Mouse (Mus musculus): ENCODE results near the gene Cntrl. TPM values are rescaled to one million over a fixed set of nuclear protein-coding genes. Genes with fewer than 3 reads are reported as not detected.

Gene Cntrl
- polyA plus RNA-seq, 1 experiment, result 3.3 TPM

DNA sequence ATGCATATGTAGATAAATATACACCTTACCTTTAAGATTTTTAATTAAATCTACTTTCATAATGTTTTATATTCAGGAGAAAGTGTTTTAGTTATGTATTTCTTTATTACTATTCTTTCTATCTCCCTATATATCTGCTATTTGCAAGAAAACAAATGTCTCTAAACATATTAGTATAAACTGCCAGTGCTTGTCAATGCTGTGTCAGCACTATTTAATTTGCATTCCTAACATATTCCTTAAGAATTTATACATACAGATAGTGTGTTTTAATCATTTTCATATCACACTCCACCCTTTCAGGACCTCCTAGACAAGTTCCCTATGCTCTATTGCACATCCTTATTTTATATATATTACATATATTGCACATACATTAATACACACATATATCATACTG lies 6.5 kb upstream of the Cntrl start:
- Histone ChIP-seq H3K27ac (replicated peaks; ENCODE audit: low read depth, low read length) (no peak overlapping the region), H3K4me3 (ENCODE audit: insufficient read depth, low read depth, low read length) (no peak overlapping the region), H3K4me1 (ENCODE audit: control insufficient read depth, insufficient read depth, insufficient read length, low read length) (no peaks in the 10 kb centered on the region)

GRCm38 (mm10) chr2:35103558-35103957 lies 5.7 kb upstream of the Cntrl start:
- no peaks in the 10 kb centered on the region for H3K4me1 ChIP-seq (ENCODE audit: control insufficient read depth, insufficient read depth, insufficient read length, low read length)
- H3K4me3 ChIP-seq (ENCODE audit: insufficient read depth, low read depth, low read length), result no peak overlapping the region
- H3K27ac ChIP-seq (replicated peaks; ENCODE audit: low read depth, low read length), result no peak overlapping the region

DNA sequence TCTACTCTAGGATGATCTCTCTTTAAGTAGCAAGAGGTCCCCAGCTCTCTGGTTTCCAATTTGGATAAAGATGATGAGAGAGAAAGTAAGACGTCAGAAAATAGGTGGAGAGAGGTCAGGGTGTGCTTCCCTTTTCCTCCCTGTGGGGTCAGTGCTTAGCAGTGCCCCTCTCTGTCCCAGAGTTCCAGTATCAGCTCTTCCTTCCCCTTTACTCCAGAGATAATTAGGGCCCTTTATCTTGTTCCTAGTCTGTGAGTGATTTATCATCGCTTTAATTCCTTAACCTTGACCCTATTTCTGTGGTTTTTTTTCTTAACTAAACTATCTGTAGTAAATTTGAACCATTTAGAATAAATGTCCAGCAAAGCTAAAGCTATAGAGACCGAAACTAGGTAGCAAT lies 4.4 kb upstream of the Cntrl start:
- Histone ChIP-seq H3K4me3 (ENCODE audit: insufficient read depth, low read depth, low read length) (no peak overlapping the region), H3K27ac (replicated peaks; ENCODE audit: low read depth, low read length) (no peak overlapping the region), H3K4me1 (ENCODE audit: control insufficient read depth, insufficient read depth, insufficient read length, low read length) (no peaks in the 10 kb centered on the region)

DNA sequence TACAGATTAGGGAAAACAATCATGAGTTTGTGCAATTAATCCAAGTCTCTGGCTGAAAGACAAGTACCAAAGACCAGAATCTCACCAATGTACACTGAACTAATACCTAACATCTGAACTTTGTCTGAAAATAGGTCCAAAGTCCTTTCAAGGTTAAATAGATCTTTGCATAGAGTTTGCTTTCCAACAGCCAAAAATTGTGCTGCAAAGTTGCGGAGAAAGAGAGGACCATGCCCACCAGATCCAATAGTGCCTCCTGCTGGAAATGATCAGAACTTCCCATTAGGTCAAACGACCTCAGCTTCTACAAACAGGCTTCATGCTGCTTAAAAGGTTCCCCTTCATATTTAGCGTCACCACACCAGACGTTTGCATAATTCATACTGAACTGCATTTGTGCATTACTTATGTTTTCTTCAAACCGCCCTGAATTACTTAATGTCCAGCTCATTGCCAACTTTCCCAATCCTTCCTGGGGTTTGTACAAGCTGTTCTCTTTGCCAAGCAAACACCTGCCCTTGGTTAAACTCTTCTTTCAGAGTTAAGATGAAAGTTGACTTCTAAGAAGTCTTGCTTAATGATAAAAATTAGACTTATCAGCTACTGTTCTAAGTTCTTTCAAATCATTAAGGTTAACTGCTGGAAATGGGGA lies 1.2 kb upstream of the Cntrl start:
- Histone ChIP-seq H3K4me1 (ENCODE audit: control insufficient read depth, insufficient read depth, insufficient read length, low read length) (no peaks in the 10 kb centered on the region), H3K4me3 (ENCODE audit: insufficient read depth, low read depth, low read length) (no peak overlapping the region), H3K27ac (replicated peaks; ENCODE audit: low read depth, low read length) (no peak overlapping the region)

DNA sequence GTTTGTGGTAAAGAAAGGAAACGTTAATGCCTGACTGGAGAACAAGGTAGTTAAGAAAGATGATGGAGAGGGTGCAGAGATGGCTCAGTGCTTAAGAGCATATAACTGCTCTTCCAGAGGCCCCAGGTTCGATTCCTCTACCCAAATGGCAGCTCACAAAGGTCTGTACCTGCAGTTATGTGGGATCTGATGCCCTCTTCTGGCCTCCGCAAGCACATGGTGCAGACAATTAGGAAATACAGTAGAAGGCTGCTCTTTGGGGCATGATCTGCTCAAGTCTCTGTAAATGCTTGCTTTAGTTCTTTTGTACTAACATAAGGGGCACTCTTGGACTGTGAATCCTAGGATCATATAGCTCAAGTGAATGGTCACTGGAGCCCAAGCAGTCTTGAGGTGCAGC lies 580 bp upstream of the Cntrl start:
- H3K4me1 ChIP-seq (ENCODE audit: control insufficient read depth, insufficient read depth, insufficient read length, low read length), result no peaks in the 10 kb centered on the region
- peak overlapping the region; percentile 54 for H3K27ac ChIP-seq (replicated peaks; ENCODE audit: low read depth, low read length)
- peak overlapping the region; percentile 94 for H3K4me3 ChIP-seq (ENCODE audit: insufficient read depth, low read depth, low read length)

- peak overlapping the region; percentile 40; the same call in 1 of the 2 replicates for H3K27ac ChIP-seq (replicated peaks; ENCODE audit: low read depth, low read length)
- peak overlapping the region; percentile 94 for H3K4me3 ChIP-seq (ENCODE audit: insufficient read depth, low read depth, low read length)
- H3K4me1 ChIP-seq (ENCODE audit: control insufficient read depth, insufficient read depth, insufficient read length, low read length), result no peaks in the 10 kb centered on the region
These were observed 622 bp downstream of the Cntrl start for GRCm38 (mm10) chr2:35109924-35110304.

DNA sequence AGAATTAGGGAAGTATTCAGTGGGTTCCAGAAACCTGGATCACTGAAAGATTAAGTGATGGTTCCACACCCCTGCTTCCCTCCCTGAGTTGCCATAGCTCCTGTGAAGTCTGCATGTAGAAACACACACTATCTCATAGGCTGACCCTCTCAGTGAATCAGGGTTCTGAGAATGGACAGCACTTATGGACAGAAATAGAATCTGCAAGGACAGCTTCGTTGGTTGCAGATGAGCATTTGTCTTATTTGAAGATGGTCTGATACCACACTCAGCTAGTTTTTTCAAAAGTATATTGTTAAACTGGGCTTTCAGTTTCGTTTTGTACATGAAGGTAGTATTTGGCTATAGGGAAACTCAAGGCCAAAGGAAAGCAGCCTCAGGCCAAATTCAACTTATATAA lies 1.2 kb downstream of the Cntrl start:
- no peaks in the 10 kb centered on the region for H3K4me1 ChIP-seq (ENCODE audit: control insufficient read depth, insufficient read depth, insufficient read length, low read length)
- no peak overlapping the region for H3K27ac ChIP-seq (replicated peaks; ENCODE audit: low read depth, low read length)
- H3K4me3 ChIP-seq (ENCODE audit: insufficient read depth, low read depth, low read length), result no peak overlapping the region

DNA sequence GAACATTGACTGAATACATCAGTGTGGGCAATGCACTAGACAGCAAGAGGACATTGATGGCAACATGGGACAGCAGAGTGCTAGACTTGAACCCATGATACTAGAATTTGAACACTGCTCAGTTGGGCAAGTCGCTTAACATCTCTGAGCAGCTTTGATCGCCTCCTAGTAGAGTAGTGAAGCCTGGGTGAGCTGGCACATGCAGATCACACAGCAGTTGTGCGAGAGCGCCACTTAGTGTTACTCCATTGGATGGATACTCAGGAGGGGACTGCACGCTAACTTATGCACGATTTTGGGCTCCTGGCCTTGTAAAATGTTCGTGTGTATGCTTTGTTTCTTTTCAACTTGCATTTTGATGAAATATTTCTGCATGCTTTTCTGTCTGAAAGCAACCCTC lies 15.4 kb downstream of the Cntrl start:
- no peak overlapping the region for H3K27ac ChIP-seq (replicated peaks; ENCODE audit: low read depth, low read length)
- no peak overlapping the region for H3K4me3 ChIP-seq (ENCODE audit: insufficient read depth, low read depth, low read length)
- H3K4me1 ChIP-seq (ENCODE audit: control insufficient read depth, insufficient read depth, insufficient read length, low read length), result no peaks in the 10 kb centered on the region

- peak overlapping the region; percentile 29 for H3K27ac ChIP-seq (replicated peaks; ENCODE audit: low read depth, low read length)
- H3K4me3 ChIP-seq (ENCODE audit: insufficient read depth, low read depth, low read length), result no peak overlapping the region
- no peaks in the 10 kb centered on the region for H3K4me1 ChIP-seq (ENCODE audit: control insufficient read depth, insufficient read depth, insufficient read length, low read length)
These were observed 22.2 kb downstream of the Cntrl start for GRCm38 (mm10) chr2:35131491-35131890.

DNA sequence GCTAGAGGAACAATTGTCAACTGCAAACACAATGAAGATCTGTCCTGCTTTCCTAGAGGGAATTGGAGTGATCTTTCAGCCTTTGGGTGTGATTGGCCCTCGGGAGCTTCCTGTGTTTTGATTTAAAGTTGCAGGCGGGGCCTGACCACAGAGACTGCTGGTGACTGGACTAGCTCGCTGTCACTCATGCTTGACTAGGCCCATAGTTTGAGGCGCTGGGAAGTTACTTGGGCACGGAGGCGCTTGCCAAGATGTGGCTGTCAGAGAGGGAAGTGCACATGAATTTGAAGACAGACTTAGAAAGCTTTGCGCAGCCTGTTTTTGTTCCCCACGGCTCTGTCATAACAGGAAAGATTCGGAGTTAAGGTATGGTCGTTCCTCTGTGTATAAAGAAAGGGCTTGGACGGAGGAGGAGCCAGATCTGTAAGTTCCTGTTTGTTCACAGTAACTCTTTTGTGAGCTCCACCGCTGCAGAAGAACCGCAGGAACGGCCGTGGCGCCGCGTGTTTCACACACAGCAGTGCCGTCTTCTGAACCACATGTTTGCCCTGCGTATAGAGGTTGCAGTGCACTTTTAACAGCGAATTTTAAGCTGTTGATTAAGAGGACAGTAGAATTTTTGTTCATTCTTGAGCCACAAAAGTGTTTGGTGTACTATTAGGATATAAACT lies 22.8 kb downstream of the Cntrl start:
- Histone ChIP-seq H3K4me1 (ENCODE audit: control insufficient read depth, insufficient read depth, insufficient read length, low read length) (no peaks in the 10 kb centered on the region), H3K4me3 (ENCODE audit: insufficient read depth, low read depth, low read length) (peak overlapping the region; percentile 81), H3K27ac (replicated peaks; ENCODE audit: low read depth, low read length) (peak overlapping the region; percentile 77)

GRCm38 (mm10) chr2:35132662-35133055 lies 23.4 kb downstream of the Cntrl start:
- Histone ChIP-seq H3K4me3 (ENCODE audit: insufficient read depth, low read depth, low read length) (peak overlapping the region; percentile 81), H3K27ac (replicated peaks; ENCODE audit: low read depth, low read length) (0 out of 2 replicates have a peak overlapping the region, but pooled peaks have one; percentile 4)

GRCm38 (mm10) chr2:35133891-35134290 lies 24.6 kb downstream of the Cntrl start:
- no peaks in the 10 kb centered on the region for H3K4me1 ChIP-seq (ENCODE audit: control insufficient read depth, insufficient read depth, insufficient read length, low read length)
- H3K4me3 ChIP-seq (ENCODE audit: insufficient read depth, low read depth, low read length), result no peak overlapping the region
- H3K27ac ChIP-seq (replicated peaks; ENCODE audit: low read depth, low read length), result no peak overlapping the region

More at GRCm38 (mm10) chr2:35132662-35133055, 23.4 kb downstream of the Cntrl start:
- no peaks in the 10 kb centered on the region for H3K4me1 ChIP-seq (ENCODE audit: control insufficient read depth, insufficient read depth, insufficient read length, low read length)

- Histone ChIP-seq H3K4me1 (ENCODE audit: control insufficient read depth, insufficient read depth, insufficient read length, low read length) (no peaks in the 10 kb centered on the region), H3K4me3 (ENCODE audit: insufficient read depth, low read depth, low read length) (no peak overlapping the region), H3K27ac (replicated peaks; ENCODE audit: low read depth, low read length) (no peak overlapping the region)
These were observed 29.3 kb downstream of the Cntrl start for GRCm38 (mm10) chr2:35138576-35138975.

DNA sequence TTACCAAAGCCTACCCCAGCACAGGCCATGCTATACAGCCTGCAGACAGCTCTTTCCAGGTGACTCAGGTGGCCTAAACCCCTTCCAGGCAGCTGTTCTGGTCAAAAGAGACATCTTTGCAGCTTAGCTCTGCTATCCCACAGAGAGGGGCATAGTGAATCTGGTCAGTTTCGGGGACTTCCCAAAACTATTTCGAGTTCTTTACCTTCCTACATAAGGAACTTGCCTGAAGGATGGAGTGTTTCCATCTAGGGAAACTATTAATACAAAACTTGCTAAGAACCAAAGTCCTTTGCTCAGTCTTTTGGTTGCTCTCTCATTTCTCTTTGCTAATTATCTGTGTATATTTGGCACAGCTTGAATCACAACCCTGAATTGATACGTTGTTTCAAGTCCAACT lies 32.4 kb downstream of the Cntrl start:
- Histone ChIP-seq H3K27ac (replicated peaks; ENCODE audit: low read depth, low read length) (no peak overlapping the region), H3K4me3 (ENCODE audit: insufficient read depth, low read depth, low read length) (no peak overlapping the region), H3K4me1 (ENCODE audit: control insufficient read depth, insufficient read depth, insufficient read length, low read length) (no peaks in the 10 kb centered on the region)

GRCm38 (mm10) chr2:35148806-35149205 lies 39.5 kb downstream of the Cntrl start:
- no peaks in the 10 kb centered on the region for H3K4me1 ChIP-seq (ENCODE audit: control insufficient read depth, insufficient read depth, insufficient read length, low read length)
- no peak overlapping the region for H3K4me3 ChIP-seq (ENCODE audit: insufficient read depth, low read depth, low read length)
- H3K27ac ChIP-seq (replicated peaks; ENCODE audit: low read depth, low read length), result no peak overlapping the region

GRCm38 (mm10) chr2:35151303-35151882 lies 42.1 kb downstream of the Cntrl start:
- Histone ChIP-seq H3K27ac (replicated peaks; ENCODE audit: low read depth, low read length) (no peak overlapping the region), H3K4me1 (ENCODE audit: control insufficient read depth, insufficient read depth, insufficient read length, low read length) (no peaks in the 10 kb centered on the region), H3K4me3 (ENCODE audit: insufficient read depth, low read depth, low read length) (no peak overlapping the region)
